21 mouse cellular contexts compared by ENCODE assay signal in the genomic region with DNA sequence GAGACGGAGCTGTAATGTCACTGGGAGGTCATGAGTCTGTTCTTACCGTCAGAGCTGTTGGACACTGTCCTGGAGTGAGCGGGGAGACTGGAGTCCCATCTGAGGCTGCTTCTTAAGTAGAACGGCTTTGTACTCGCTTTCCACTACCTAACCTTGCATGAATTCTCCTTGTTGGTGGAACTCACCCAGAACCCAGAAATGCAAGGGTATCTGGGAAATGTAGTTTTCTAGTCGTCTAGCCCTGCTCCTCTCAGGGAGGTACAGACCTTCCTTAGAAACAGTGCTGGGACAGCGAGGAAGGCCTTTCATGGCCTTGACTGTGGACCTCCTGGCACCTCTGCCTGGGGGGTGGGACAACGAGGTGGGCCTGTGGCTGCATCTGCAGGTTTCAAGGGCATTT. TPM values are rescaled to one million over a fixed set of nuclear protein-coding genes. Genes with fewer than 3 reads are reported as not detected.
A peak's percentile ranks its signal among the peaks of the same experiment; 100 is the strongest.
DNase-seq lines count a peak whose midpoint lies in the region; ATAC-seq and TF ChIP-seq lines count a peak whose summit lies in the region.
"Had no signal": no experiment of that assay in that cellular context is flagged by ENCODE, and none has a peak within 500 bp of the region (broad histone marks: within the 10 kb centered on the region; RNA-seq: fewer than 3 reads in every experiment).

No protein-coding gene starts in this region.

- in situ Hi-C loops in ES-E14 (cut with MboI; ENCODE audit: low sequenced_read_pairs in 2 of 2, unreplicated experiment in 2 of 2): no loop called here

- no peak overlapping the region for H3K9ac ChIP-seq in heart, adult 2 months (ENCODE audit: low read depth, low read length)
- H3K9ac ChIP-seq in heart, embryonic 12.5 days: no peak overlapping the region
- H3K9ac ChIP-seq in hindbrain, embryonic 15.5 days: no peak overlapping the region
- H3K9ac ChIP-seq in hindbrain, embryonic 11.5 days (ENCODE audit: low read depth, low read length): no peak overlapping the region
- no peak overlapping the region for H3K9ac ChIP-seq in ES-E14 (ENCODE audit: insufficient read depth, low read depth, low read length, poor library complexity, severe bottlenecking)
- no peak overlapping the region for H3K9ac ChIP-seq in midbrain, postnatal 0 days (replicated peaks; ENCODE audit: low read length, poor library complexity, severe bottlenecking)
- H3K9ac ChIP-seq: embryonic facial prominence, embryonic 13.5 days; forebrain, embryonic 12.5 days; hindbrain, embryonic 13.5 days; intestine, embryonic 15.5 days had no signal

- no peak for ATAC-seq in heart, embryonic 12.5 days (ENCODE audit: insufficient number of reproducible peaks, low FRiP score)
- ATAC-seq in hindbrain, embryonic 15.5 days (ENCODE audit: low FRiP score, low read depth): no peak
- ATAC-seq in hindbrain, embryonic 11.5 days (ENCODE audit: low FRiP score): no peak
- ATAC-seq in midbrain, postnatal 0 days (ENCODE audit: low FRiP score): no peak
- ATAC-seq: CD4-positive, CD25-positive, alpha-beta regulatory T cell, adult 4 months; forebrain, embryonic 16.5 days; intestine, embryonic 15.5 days had no signal

- H3K36me3 ChIP-seq in heart, adult 2 months (ENCODE audit: control insufficient read depth, insufficient read depth, low read length): no peaks in the 10 kb centered on the region
- H3K36me3 ChIP-seq in heart, embryonic 12.5 days: no peaks in the 10 kb centered on the region
- H3K36me3 ChIP-seq in hindbrain, embryonic 15.5 days: no peaks in the 10 kb centered on the region
- H3K36me3 ChIP-seq in hindbrain, embryonic 11.5 days (ENCODE audit: control insufficient read depth, insufficient read depth, low read length): no peaks in the 10 kb centered on the region
- no peaks in the 10 kb centered on the region for H3K36me3 ChIP-seq in ES-E14 (ENCODE audit: control insufficient read depth, insufficient read depth, low read length, poor library complexity, severe bottlenecking)
- no peaks in the 10 kb centered on the region for H3K36me3 ChIP-seq in midbrain, postnatal 0 days (ENCODE audit: insufficient read depth, low read length)
- H3K36me3 ChIP-seq: embryonic facial prominence, embryonic 13.5 days; forebrain, embryonic 12.5 days; hindbrain, embryonic 13.5 days; intestine, embryonic 15.5 days had no signal

- no peaks in the 10 kb centered on the region for H3K9me3 ChIP-seq in heart, embryonic 12.5 days (replicated peaks)
- no peaks in the 10 kb centered on the region for H3K9me3 ChIP-seq in hindbrain, embryonic 15.5 days
- H3K9me3 ChIP-seq in hindbrain, embryonic 11.5 days (ENCODE audit: control insufficient read depth, low read length): no peaks in the 10 kb centered on the region
- no peaks in the 10 kb centered on the region for H3K9me3 ChIP-seq in ES-E14 (ENCODE audit: control insufficient read depth, insufficient read depth, low read depth, low read length)
- no peaks in the 10 kb centered on the region for H3K9me3 ChIP-seq in midbrain, postnatal 0 days (ENCODE audit: low read length)
- H3K9me3 ChIP-seq: embryonic facial prominence, embryonic 13.5 days; forebrain, embryonic 12.5 days; hindbrain, embryonic 13.5 days; intestine, embryonic 15.5 days had no signal

- 50% methylated on average over 8 of the region's 8 CpGs for WGBS in heart, adult 2 months
- WGBS in heart, embryonic 12.5 days: 49% methylated on average over 8 of the region's 8 CpGs
- 73% methylated on average over 8 of the region's 8 CpGs for WGBS in hindbrain, embryonic 15.5 days
- 65% methylated on average over 8 of the region's 8 CpGs for WGBS in hindbrain, embryonic 11.5 days
- WGBS in midbrain, postnatal 0 days: 73% methylated on average over 8 of the region's 8 CpGs
- WGBS in cerebellum, adult 2 months: 76% methylated on average over 8 of the region's 8 CpGs

- TF ChIP-seq EP300 in heart, adult 2 months (IDR thresholded peaks at IDR 0.05; ENCODE audit: insufficient read depth, low read depth, low read length): no peak

- no peak for TF ChIP-seq CTCF in heart, adult 2 months (IDR thresholded peaks at IDR 0.05)
- TF ChIP-seq CTCF in midbrain, postnatal 0 days (IDR thresholded peaks at IDR 0.05): no peak
- no peak for TF ChIP-seq CTCF in cerebellum, adult 2 months (IDR thresholded peaks at IDR 0.05; ENCODE audit: borderline replicate concordance, insufficient read depth, low read depth, low read length)

- H3K27ac ChIP-seq in heart, adult 2 months: no peak overlapping the region; the same call in 1 of the 2 replicates
- no peak overlapping the region for H3K27ac ChIP-seq in heart, embryonic 12.5 days (ENCODE audit: poor library complexity, severe bottlenecking)
- 0 out of 2 replicates have a peak overlapping the region, but pooled peaks have one; percentile 22 for H3K27ac ChIP-seq in hindbrain, embryonic 15.5 days (replicated peaks)
- H3K27ac ChIP-seq in hindbrain, embryonic 11.5 days (ENCODE audit: low read depth, low read length): no peak overlapping the region
- H3K27ac ChIP-seq in ES-E14 (ENCODE audit: insufficient read depth, low read depth, low read length, poor library complexity, severe bottlenecking): no peak overlapping the region
- no peak overlapping the region for H3K27ac ChIP-seq in midbrain, postnatal 0 days (ENCODE audit: low read depth, low read length)
- H3K27ac ChIP-seq in cerebellum, adult 2 months (ENCODE audit: insufficient read depth, low read length): no peak overlapping the region
- H3K27ac ChIP-seq: embryonic facial prominence, embryonic 13.5 days; forebrain, embryonic 12.5 days; hindbrain, embryonic 13.5 days; intestine, embryonic 15.5 days had no signal

- intact Hi-C loops in heart, adult 2 months (cut with DNase I): no loop called here

- no peak for DNase-seq in heart, adult 2 months
- no peak for DNase-seq in hindbrain, embryonic 11.5 days (ENCODE audit: low spot score)
- no peak for DNase-seq in ES-E14 (ENCODE audit: low read depth, low spot score)
- DNase-seq in midbrain, postnatal 0 days (ENCODE audit: low spot score): no peak
- DNase-seq in cerebellum, adult 2 months: no peak
- DNase-seq: adrenal gland, postnatal 10 days; B cell, adult 2 months; cerebellum, adult 11-12 months; cerebellum, adult 9-11 months; cerebellum, postnatal 36 days; gastrocnemius, postnatal 10 days; heart, postnatal 36 days; kidney, adult 18-20 months had no signal

- peak overlapping the region; percentile 8; the same call in 1 of the 2 replicates for H3K4me3 ChIP-seq in heart, adult 2 months
- no peak overlapping the region for H3K4me3 ChIP-seq in heart, embryonic 12.5 days
- no peak overlapping the region for H3K4me3 ChIP-seq in hindbrain, embryonic 15.5 days
- no peak overlapping the region for H3K4me3 ChIP-seq in hindbrain, embryonic 11.5 days (ENCODE audit: low read depth, low read length)
- 0 out of 4 replicates have a peak overlapping the region, but pooled peaks of 1 of the 2 experiments have one; percentile 28 for H3K4me3 ChIP-seq in ES-E14 (ENCODE audit: insufficient read depth in 1 of 2, low read depth in 1 of 2, low read length in 2 of 2, poor library complexity in 1 of 2, severe bottlenecking in 1 of 2)
- H3K4me3 ChIP-seq in midbrain, postnatal 0 days (ENCODE audit: low read depth, low read length): no peak overlapping the region
- no peak overlapping the region for H3K4me3 ChIP-seq in cerebellum, adult 2 months (replicated peaks; ENCODE audit: insufficient read depth, low read depth, low read length)
- H3K4me3 ChIP-seq: embryonic facial prominence, embryonic 13.5 days; forebrain, embryonic 12.5 days; hindbrain, embryonic 13.5 days; intestine, embryonic 15.5 days had no signal

- no peak overlapping the region for H3K4me2 ChIP-seq in heart, embryonic 12.5 days
- no peak overlapping the region for H3K4me2 ChIP-seq in hindbrain, embryonic 15.5 days
- H3K4me2 ChIP-seq in hindbrain, embryonic 11.5 days (replicated peaks; ENCODE audit: low read depth, low read length): no peak overlapping the region
- H3K4me2 ChIP-seq in midbrain, postnatal 0 days (ENCODE audit: low read depth, low read length, poor library complexity, severe bottlenecking): no peak overlapping the region
- H3K4me2 ChIP-seq: embryonic facial prominence, embryonic 13.5 days; forebrain, embryonic 12.5 days; hindbrain, embryonic 13.5 days; intestine, embryonic 15.5 days had no signal

- TF ChIP-seq POLR2A in heart, adult 2 months (IDR thresholded peaks at IDR 0.05; ENCODE audit: insufficient read depth, low read depth, low read length): no peak
- no peak for TF ChIP-seq POLR2A in cerebellum, adult 2 months (IDR thresholded peaks at IDR 0.05; ENCODE audit: borderline replicate concordance, insufficient read depth, low read length)

- H3K79me2 ChIP-seq in heart, adult 2 months (replicated peaks; ENCODE audit: control insufficient read depth, insufficient read depth, low read length): no peaks in the 10 kb centered on the region

- peaks cover 4% of the 10 kb centered on the region for H3K4me1 ChIP-seq in heart, adult 2 months (ENCODE audit: control insufficient read depth, insufficient read depth, low read length)
- H3K4me1 ChIP-seq in heart, embryonic 12.5 days (replicated peaks): peaks cover 24% of the 10 kb centered on the region
- peaks cover 25% of the 10 kb centered on the region for H3K4me1 ChIP-seq in hindbrain, embryonic 15.5 days (replicated peaks)
- H3K4me1 ChIP-seq in hindbrain, embryonic 11.5 days (replicated peaks; ENCODE audit: control insufficient read depth, insufficient read depth, low read length): no peaks in the 10 kb centered on the region
- H3K4me1 ChIP-seq in ES-E14 (ENCODE audit: control insufficient read depth in 2 of 2, insufficient read depth in 2 of 2, low read length in 2 of 2, poor library complexity in 1 of 2): no peaks in the 10 kb centered on the region; a peak in 1 of 4 replicates
- peaks cover 17% of the 10 kb centered on the region for H3K4me1 ChIP-seq in midbrain, postnatal 0 days (ENCODE audit: insufficient read depth, low read length)
- H3K4me1 ChIP-seq in cerebellum, adult 2 months (ENCODE audit: control insufficient read depth, insufficient read depth, low read length): peaks cover 17% of the 10 kb centered on the region

- no peaks in the 10 kb centered on the region for H3K27me3 ChIP-seq in heart, adult 2 months (ENCODE audit: control insufficient read depth, insufficient read depth, low read length)
- H3K27me3 ChIP-seq in heart, embryonic 12.5 days (replicated peaks): peaks cover 24% of the 10 kb centered on the region; the same call in 1 of the 2 replicates
- no peaks in the 10 kb centered on the region for H3K27me3 ChIP-seq in hindbrain, embryonic 15.5 days
- peaks cover 12% of the 10 kb centered on the region; the same call in 1 of the 2 replicates for H3K27me3 ChIP-seq in hindbrain, embryonic 11.5 days (ENCODE audit: control insufficient read depth, insufficient read depth, low read length)
- H3K27me3 ChIP-seq in midbrain, postnatal 0 days (ENCODE audit: insufficient read depth, low read length): no peaks in the 10 kb centered on the region
- no peaks in the 10 kb centered on the region for H3K27me3 ChIP-seq in cerebellum, adult 2 months (ENCODE audit: control insufficient read depth, insufficient read depth, low read length)

RNA-seq across cellular contexts. Expression of a gene that starts 53.5 kb away (rescaled TPM):
- total RNA-seq in heart, adult 2 months (2021): 10 to 100 TPM; 15.5 to 22.8 TPM
- 44.1 and 59.4 TPM in 2 replicates for polyA plus RNA-seq in heart, adult 2 months (2012; rRNA removed)
- 13.7 and 16.0 TPM in 2 replicates for polyA plus RNA-seq in heart, embryonic 12.5 days (2016; fragmentation: Nextera tagmentation; extraction: Ambion mirVana)
- polyA plus RNA-seq in hindbrain, embryonic 15.5 days (2015; fragmentation: Nextera tagmentation; extraction: Ambion mirVana): 24.9 and 34.6 TPM in 2 replicates
- 23.4 and 32.1 TPM in 2 replicates for polyA plus RNA-seq in hindbrain, embryonic 11.5 days (2014; fragmentation: Nextera tagmentation; extraction: Ambion mirVana)
- total RNA-seq in ES-E14 (2012; rRNA removed): 40.0 and 96.2 TPM in 2 replicates
- 28.2 and 34.5 TPM in 2 replicates for total RNA-seq in midbrain, postnatal 0 days (2014; rRNA removed)
- 32.8 and 36.2 TPM in 2 replicates for polyA plus RNA-seq in midbrain, postnatal 0 days (2015; fragmentation: Nextera tagmentation; extraction: Ambion mirVana)
- polyA plus RNA-seq in cerebellum, adult 2 months (2012; rRNA removed): 18.9 and 19.0 TPM in 2 replicates
